Mouse (Mus musculus) neural tube, embryonic 11.5 days (tissue): Measurements from ENCODE around the gene Pdk2. TPM values are rescaled to one million over a fixed set of nuclear protein-coding genes. Genes with fewer than 3 reads are reported as not detected.

Experiments
- ATAC-seq: fragments of 200-750 bp; cut with Nextera tagmentation; 2 replicates; pipeline ENCODE4 v1.8.0; 2017; ENCODE audit warnings: moderate number of reproducible peaks, mild to moderate bottlenecking, moderate TSS enrichment, moderate library complexity; ENCODE audit not compliant: insufficient read depth, low FRiP score, low TSS enrichment
- DNase-seq: peaks from one replicate; pipeline ENCODE4 v3.0.0-alpha.2; 2015; ENCODE audit warnings: low spot score
- H3K27ac ChIP-seq: fragments of 300-500 bp; sonication (generic); 2 replicates; pipeline ENCODE4 v1.5.1; 2014; ENCODE audit warnings: low read depth, mild to moderate bottlenecking, low read length
- H3K27me3 ChIP-seq: fragments of 300-500 bp; sonication (generic); 2 replicates; pipeline ENCODE4 v1.6.1; 2014; ENCODE audit warnings: mild to moderate bottlenecking, low read length, mixed read lengths; ENCODE audit not compliant: control insufficient read depth, insufficient read depth
- H3K36me3 ChIP-seq: fragments of 300-500 bp; sonication (generic); 2 replicates; pipeline ENCODE4 v1.6.1; 2014; ENCODE audit warnings: mild to moderate bottlenecking, low read length, moderate library complexity, mixed read lengths; ENCODE audit not compliant: control insufficient read depth, insufficient read depth
- H3K4me1 ChIP-seq: fragments of 300-500 bp; sonication (generic); 2 replicates; pipeline ENCODE4 v1.6.1; 2014; ENCODE audit warnings: low read length, mixed read lengths; ENCODE audit not compliant: control insufficient read depth, insufficient read depth
- H3K4me2 ChIP-seq: fragments of 300-500 bp; sonication (generic); 2 replicates; pipeline ENCODE4 v1.6.1; 2014; ENCODE audit warnings: low read depth, mild to moderate bottlenecking, moderate library complexity
- H3K4me3 ChIP-seq: fragments of 300-500 bp; sonication (generic); 2 replicates; pipeline ENCODE4 v1.5.1; 2014; ENCODE audit warnings: low read depth, low read length
- H3K9ac ChIP-seq: fragments of 300-500 bp; sonication (generic); 2 replicates; pipeline ENCODE4 v1.6.1; 2014; ENCODE audit warnings: mild to moderate bottlenecking, low read length
- H3K9me3 ChIP-seq: fragments of 300-500 bp; sonication (generic); 2 replicates; pipeline ENCODE4 v1.6.1; 2016; ENCODE audit warnings: low read length; ENCODE audit not compliant: control insufficient read depth
- WGBS: fragments of 180-500 bp; shearing (Covaris S2); extraction: QIAGEN DNeasy Blood & Tissue Kit; methylation state at CpG from one replicate; pipeline ENCODE4 v1.1.7; 2014; 5-methylcytosine and 5-hydroxymethylcytosine counted together
- polyA plus RNA-seq: library from polyadenylated mRNA; unstranded; fragments of >200 nt; fragmentation: Nextera tagmentation; extraction: Ambion mirVana; gene quantifications from 2 replicates; pipeline ENCODE4 v1.2.1, GENCODE M21; 2014

Pdk2 gene
- polyA plus RNA-seq, 1 experiment from 2014 or later = 16.2 TPM

DNA sequence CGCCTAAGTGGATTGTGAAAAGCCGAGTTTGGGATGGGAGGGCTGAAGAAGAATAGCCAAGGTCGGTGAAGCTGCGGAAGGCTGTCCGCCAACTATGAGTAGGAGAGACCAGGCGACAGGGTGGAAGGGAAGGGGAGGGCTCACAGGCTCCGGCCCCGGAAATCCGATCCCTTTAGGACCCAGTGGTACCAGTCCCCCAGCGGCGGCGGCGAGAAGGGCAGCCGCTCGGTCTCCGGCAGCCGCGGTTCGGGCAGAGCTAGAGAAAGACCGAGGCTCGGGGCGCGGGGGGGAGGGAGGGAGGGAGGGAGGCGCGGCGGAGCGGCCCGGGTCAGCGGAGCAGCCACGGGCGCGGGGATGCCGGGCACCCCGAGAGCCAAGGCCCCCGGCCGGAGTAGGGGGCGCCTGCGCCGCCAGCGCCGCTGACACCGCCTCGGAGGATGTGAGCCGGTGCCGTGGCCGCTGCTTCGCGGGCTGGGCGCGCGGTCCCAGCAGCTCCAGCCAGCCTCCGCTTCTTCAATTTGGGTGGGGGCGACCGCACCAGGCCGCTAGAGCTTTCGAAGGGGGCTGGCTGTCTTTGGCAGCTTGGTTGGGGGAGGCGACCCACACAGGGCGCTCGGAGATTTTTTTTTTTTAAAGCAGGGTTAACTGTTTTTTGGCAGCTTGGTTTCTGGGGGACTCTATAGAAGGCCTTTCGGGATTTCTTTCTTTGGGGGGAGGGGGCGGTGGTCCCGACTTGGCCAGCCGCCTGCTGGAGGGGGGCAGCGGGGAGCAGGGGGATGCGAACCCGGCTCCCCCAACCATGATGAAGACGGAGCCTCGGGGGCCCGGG lies 50.2 kb downstream of the Pdk2 start, which contains the start of gene Ppp1r9b:
Gene Ppp1r9b (plus strand): TSS at position 287 of the 829 bp plus-strand sequence.
- under 1% methylated on average over 44 of the region's 69 CpGs for WGBS
- ATAC-seq = peak; percentile 81
- H3K4me3 ChIP-seq = peak within 1 kb of the TSS; percentile 98
- no peaks in the 10 kb centered on the region for H3K36me3 ChIP-seq
- H3K9me3 ChIP-seq = no peaks in the 10 kb centered on the region
- peak; percentile 93 for DNase-seq
- H3K27me3 ChIP-seq = no peaks in the 10 kb centered on the region
- H3K9ac ChIP-seq = peak within 1 kb of the TSS; percentile 96
- H3K27ac ChIP-seq = peak within 1 kb of the TSS; percentile 89
- peak within 1 kb of the TSS; percentile 100 for H3K4me2 ChIP-seq
- peaks cover 47% of the 10 kb centered on the region for H3K4me1 ChIP-seq

DNA sequence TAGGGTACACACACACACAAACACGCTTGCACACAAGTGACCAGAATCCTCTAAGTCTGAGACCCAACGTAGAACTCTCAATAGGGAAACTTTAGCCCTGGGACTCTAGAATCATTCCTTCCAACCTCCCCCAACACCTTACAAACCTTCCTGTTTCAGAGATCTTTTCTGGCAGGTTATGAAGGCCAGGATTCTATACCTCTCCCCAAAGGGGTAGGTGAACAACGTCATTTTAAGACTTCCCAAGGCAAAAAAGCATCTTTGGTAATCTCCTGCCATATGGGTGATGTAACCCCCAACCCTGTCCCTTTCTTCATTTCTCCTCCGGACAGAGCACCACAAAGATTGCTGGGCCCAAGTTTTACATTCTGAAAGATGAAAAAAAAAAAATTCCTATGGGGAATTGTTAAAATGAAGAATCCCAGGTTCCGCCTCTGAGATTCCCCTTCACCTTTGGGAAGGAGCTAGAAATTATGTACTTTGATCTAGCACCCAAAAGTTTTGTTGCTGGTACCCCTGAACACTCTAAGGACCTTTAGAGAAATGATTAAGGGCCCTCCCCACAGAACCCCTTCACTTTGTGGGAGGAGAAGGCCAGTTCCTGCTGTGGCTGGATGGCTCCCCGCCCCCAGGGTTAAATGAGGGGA lies 50.9 kb downstream of the Pdk2 start:
- H3K4me3 ChIP-seq = peak overlapping the region; percentile 98
- no peaks in the 10 kb centered on the region for H3K27me3 ChIP-seq
- peak overlapping the region; percentile 89 for H3K27ac ChIP-seq
- H3K4me1 ChIP-seq = peaks cover 42% of the 10 kb centered on the region
- no peaks in the 10 kb centered on the region for H3K9me3 ChIP-seq
- DNase-seq = no peak
- H3K9ac ChIP-seq = peak overlapping the region; percentile 96
- WGBS = 49% methylated on average over 6 of the region's 6 CpGs
- no peak for ATAC-seq
- peak overlapping the region; percentile 100 for H3K4me2 ChIP-seq
- H3K36me3 ChIP-seq = no peaks in the 10 kb centered on the region

DNA sequence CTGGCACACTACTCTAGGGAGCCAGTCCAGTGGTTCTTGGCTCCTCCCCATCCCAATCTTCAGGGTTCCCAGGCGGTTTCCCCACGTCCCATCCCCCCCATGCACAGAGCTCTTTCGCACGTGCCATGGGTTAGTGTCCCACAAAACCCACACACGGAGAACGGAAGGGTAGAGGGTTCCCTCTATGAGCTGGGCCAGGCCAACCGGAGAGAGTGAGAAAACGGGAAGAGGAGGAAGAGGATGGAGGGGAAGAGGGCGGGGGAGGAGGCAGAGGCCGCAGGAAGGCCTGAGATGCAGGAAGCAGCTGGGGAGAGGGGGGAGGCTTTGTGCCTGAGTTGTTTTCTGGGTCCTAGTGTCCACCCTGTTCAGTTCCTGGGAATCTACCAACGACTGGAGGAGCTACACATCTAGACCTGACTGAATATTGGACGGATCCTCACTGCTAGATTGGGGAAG lies 51.6 kb downstream of the Pdk2 start:
- Histone ChIP-seq H3K27ac (peak overlapping the region; percentile 80), H3K9me3 (no peaks in the 10 kb centered on the region), H3K4me1 (peaks cover 35% of the 10 kb centered on the region), H3K27me3 (no peaks in the 10 kb centered on the region), H3K9ac (peak overlapping the region; percentile 76), H3K36me3 (no peaks in the 10 kb centered on the region), H3K4me2 (peak overlapping the region; percentile 100), H3K4me3 (peak overlapping the region; percentile 46)
- WGBS = 2% methylated on average over 12 of the region's 12 CpGs
- peak; percentile 86 for DNase-seq
- ATAC-seq = peak; percentile 51

DNA sequence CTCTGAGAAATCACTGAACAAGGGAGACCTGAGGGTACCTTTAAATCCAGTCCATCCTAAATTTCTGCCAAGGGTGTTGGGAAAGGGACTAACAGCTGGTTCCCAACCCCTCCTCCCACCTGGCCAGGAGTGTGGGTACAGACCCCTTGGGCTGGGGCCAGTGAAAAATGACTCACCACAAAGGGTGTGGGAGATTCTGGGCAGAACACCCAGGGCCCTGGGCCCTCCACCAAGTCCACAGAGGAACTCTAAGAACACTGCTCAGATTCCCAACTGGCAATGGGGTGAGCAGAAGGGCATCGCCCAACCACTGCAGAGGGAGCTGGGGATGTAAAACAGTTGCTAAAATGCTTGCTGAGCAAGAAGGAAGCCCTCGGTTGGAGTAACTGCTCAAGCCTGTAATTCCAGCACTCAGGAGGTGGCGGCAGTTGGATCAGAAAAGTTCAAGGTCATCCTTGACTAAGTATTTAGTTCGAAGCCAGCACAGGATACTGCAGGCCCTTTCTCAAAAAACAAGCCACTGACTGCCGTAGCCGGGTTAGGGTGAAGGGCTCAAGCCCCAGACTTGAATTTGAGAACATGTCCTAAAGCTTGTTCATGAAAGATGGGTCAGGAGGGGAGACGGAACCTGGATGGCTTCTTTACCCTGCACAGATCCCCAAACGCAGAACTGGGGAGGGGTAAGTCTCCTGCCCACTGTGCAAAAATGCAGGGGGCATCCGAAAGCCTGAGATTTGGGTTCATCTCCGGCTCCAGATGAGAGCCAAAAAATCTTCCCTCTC lies 52.2 kb downstream of the Pdk2 start:
- peak overlapping the region; percentile 76 for H3K9ac ChIP-seq
- peaks cover 29% of the 10 kb centered on the region for H3K4me1 ChIP-seq
- peak overlapping the region; percentile 46 for H3K4me3 ChIP-seq
- DNase-seq (no peak), ATAC-seq (no peak)
- 22% methylated on average over 10 of the region's 10 CpGs for WGBS
- H3K27me3 ChIP-seq = no peaks in the 10 kb centered on the region
- no peaks in the 10 kb centered on the region for H3K9me3 ChIP-seq
- H3K27ac ChIP-seq = peak overlapping the region; percentile 80
- H3K4me2 ChIP-seq = peak overlapping the region; percentile 100
- no peaks in the 10 kb centered on the region for H3K36me3 ChIP-seq

DNA sequence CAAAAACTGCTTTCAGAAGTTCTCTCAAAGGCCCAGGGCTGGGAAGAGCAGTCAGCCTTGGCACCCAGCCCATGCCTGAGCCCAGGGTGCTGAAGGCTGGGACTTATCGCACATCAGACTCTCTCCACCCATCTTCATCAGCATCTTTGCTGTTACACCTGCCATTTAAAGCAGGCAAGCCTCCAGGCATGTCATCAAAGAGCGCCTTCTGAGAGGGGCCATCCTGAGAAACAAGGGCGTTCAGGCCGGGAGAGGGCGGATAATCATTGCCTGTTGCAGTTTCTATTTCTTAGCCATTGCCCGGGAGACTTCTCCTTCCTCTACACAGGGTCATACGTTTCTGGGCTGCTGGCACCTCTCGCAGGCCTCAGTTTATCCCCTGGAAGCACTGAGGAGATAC lies 53.3 kb downstream of the Pdk2 start:
- DNase-seq (no peak), ATAC-seq (no peak)
- 83% methylated on average over 8 of the region's 8 CpGs for WGBS
- H3K27ac ChIP-seq = no peak overlapping the region
- no peaks in the 10 kb centered on the region for H3K27me3 ChIP-seq
- no peak overlapping the region for H3K9ac ChIP-seq
- H3K9me3 ChIP-seq = no peaks in the 10 kb centered on the region
- H3K4me3 ChIP-seq = no peak overlapping the region
- no peaks in the 10 kb centered on the region for H3K36me3 ChIP-seq
- H3K4me2 ChIP-seq = no peak overlapping the region
- peaks cover 18% of the 10 kb centered on the region for H3K4me1 ChIP-seq

DNA sequence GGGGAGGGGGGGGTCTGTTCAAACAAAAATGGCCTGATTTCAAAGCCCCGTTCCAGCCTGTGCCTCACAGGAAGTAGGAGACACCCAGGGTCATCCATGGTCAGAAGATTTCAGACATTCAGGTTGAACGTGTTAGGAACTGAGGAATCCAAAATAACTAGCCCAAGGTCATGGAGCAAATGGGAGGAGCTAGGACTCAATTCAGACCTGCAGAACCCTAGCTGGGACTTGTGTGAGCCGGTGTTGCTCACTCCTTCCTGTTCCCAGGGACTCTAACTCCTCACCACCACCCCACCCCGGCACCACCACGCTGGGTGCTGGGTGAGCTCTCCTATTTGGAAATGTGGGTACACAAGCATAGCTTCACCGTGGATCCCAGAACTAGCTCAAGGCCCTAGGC lies 53.8 kb downstream of the Pdk2 start:
- peaks cover 14% of the 10 kb centered on the region for H3K4me1 ChIP-seq
- H3K36me3 ChIP-seq = no peaks in the 10 kb centered on the region
- no peaks in the 10 kb centered on the region for H3K27me3 ChIP-seq
- no peak overlapping the region for H3K27ac ChIP-seq
- H3K9me3 ChIP-seq = no peaks in the 10 kb centered on the region
- H3K4me2 ChIP-seq = no peak overlapping the region
- no peak overlapping the region for H3K4me3 ChIP-seq
- no peak for DNase-seq
- 60% methylated on average over 6 of the region's 6 CpGs for WGBS
- H3K9ac ChIP-seq = no peak overlapping the region
- ATAC-seq = no peak

DNA sequence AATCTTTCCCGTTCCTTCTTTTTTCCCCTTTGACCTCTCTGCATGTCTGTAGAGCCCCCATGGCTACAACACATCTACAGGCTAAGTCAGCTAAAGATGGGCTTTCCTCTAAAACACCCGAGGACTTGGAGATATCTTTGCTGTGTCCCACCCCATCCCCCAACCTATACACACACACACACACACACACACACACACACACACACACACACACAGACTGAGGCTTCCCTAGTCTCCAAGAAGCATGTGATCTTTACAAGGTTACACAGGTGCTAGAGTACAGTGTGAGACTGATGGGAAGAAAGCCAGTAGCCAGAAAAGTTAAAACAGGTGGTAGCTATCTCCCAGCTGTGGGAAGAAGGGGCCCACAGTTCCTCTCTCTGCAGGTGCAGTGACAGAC lies 54.7 kb downstream of the Pdk2 start:
- Histone ChIP-seq H3K9ac (no peak overlapping the region), H3K27ac (no peak overlapping the region), H3K4me1 (peaks cover 14% of the 10 kb centered on the region), H3K36me3 (no peaks in the 10 kb centered on the region), H3K9me3 (no peaks in the 10 kb centered on the region), H3K4me2 (no peak overlapping the region), H3K4me3 (no peak overlapping the region), H3K27me3 (no peaks in the 10 kb centered on the region)
- DNase-seq = no peak
- no peak for ATAC-seq
- WGBS = 83% methylated on average over 2 of the region's 2 CpGs

DNA sequence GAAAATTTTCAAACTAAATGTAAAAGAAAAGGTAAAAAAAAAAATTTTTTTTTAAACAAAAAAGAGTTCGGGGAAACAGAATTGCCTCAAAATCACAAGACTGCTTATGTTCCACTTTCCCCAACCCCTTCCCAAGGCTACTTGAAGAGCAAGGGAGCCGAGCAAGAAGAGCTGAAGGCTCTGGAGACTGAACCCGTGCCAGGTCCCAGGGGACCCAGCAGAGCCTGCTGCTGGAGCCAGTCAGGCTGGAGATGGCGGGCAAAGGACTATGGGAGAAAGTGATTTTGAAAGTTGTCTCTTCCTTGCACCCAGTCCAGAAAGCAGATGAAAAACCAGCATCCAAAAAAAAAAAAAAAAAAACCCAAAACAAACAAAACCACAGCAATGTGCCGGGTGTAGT lies 55.3 kb downstream of the Pdk2 start:
- Histone ChIP-seq H3K4me1 (peaks cover 14% of the 10 kb centered on the region), H3K9me3 (no peaks in the 10 kb centered on the region), H3K36me3 (no peaks in the 10 kb centered on the region), H3K27me3 (no peaks in the 10 kb centered on the region), H3K27ac (no peak overlapping the region), H3K9ac (no peak overlapping the region), H3K4me2 (no peak overlapping the region), H3K4me3 (no peak overlapping the region)
- WGBS = 82% methylated on average over 5 of the region's 5 CpGs
- ATAC-seq (no peak), DNase-seq (no peak)
